Mouse (Mus musculus): ENCODE measurements around the gene 5530400C23Rik. TPM values are rescaled to one million over a fixed set of nuclear protein-coding genes. Genes with fewer than 3 reads are reported as not detected.
"Not testable (repeated sequence)": the region's sequence is repeated elsewhere in the genome, so short reads cannot be mapped to it uniquely, and the experiment has no call there.

5530400C23Rik gene
- polyA plus RNA-seq (2015; fragmentation: Nextera tagmentation; extraction: Ambion mirVana), result not detected in 2 replicates

- H3K9me3 ChIP-seq; H3K27ac ChIP-seq; H3K9ac ChIP-seq; H3K4me2 ChIP-seq; H3K27me3 ChIP-seq; ATAC-seq (ENCODE audit: insufficient number of reproducible peaks, low FRiP score, low TSS enrichment, low read depth); H3K4me1 ChIP-seq; H3K36me3 ChIP-seq; H3K4me3 ChIP-seq: not testable (repeated sequence)
These were observed at the start of gene 5530400C23Rik for GRCm38 (mm10) chr6:133291916-133292315. Gene 5530400C23Rik, plus strand, starts transcription at chr6:133292216.

- Histone ChIP-seq H3K36me3 (no peaks in the 10 kb centered on the region), H3K4me1 (no peaks in the 10 kb centered on the region), H3K27me3 (no peaks in the 10 kb centered on the region), H3K9ac (no peak overlapping the region), H3K9me3 (no peaks in the 10 kb centered on the region), H3K27ac (no peak overlapping the region), H3K4me3 (no peak overlapping the region), H3K4me2 (no peak overlapping the region)
- 69% methylated on average over 3 of the region's 3 CpGs for WGBS
- no peak for ATAC-seq (ENCODE audit: insufficient number of reproducible peaks, low FRiP score, low TSS enrichment, low read depth)
These were observed 14.1 kb downstream of the 5530400C23Rik start for GRCm38 (mm10) chr6:133305952-133306715.

GRCm38 (mm10) chr6:133313896-133314295 lies 21.9 kb downstream of the 5530400C23Rik start:
- H3K4me2 ChIP-seq; H3K4me3 ChIP-seq; H3K9me3 ChIP-seq; H3K27me3 ChIP-seq; ATAC-seq (ENCODE audit: insufficient number of reproducible peaks, low FRiP score, low TSS enrichment, low read depth); H3K4me1 ChIP-seq; H3K9ac ChIP-seq; H3K27ac ChIP-seq; H3K36me3 ChIP-seq: not testable (repeated sequence)
- 88% methylated on average over 2 of the region's 2 CpGs for WGBS

GRCm38 (mm10) chr6:133338535-133338934 lies 46.5 kb downstream of the 5530400C23Rik start:
- no peak overlapping the region for H3K27ac ChIP-seq
- no peak for ATAC-seq (ENCODE audit: insufficient number of reproducible peaks, low FRiP score, low TSS enrichment, low read depth)
- 68% methylated on average over 1 of the region's 1 CpGs for WGBS

GRCm38 (mm10) chr6:133341731-133342130 lies 49.7 kb downstream of the 5530400C23Rik start:
- ATAC-seq (ENCODE audit: insufficient number of reproducible peaks, low FRiP score, low TSS enrichment, low read depth); H3K36me3 ChIP-seq; H3K4me2 ChIP-seq; H3K9ac ChIP-seq; H3K27me3 ChIP-seq; H3K27ac ChIP-seq; H3K4me1 ChIP-seq; H3K9me3 ChIP-seq; H3K4me3 ChIP-seq: not testable (repeated sequence)
- WGBS, result 33% methylated on average over 5 of the region's 5 CpGs

More at GRCm38 (mm10) chr6:133338535-133338934, 46.5 kb downstream of the 5530400C23Rik start:
- Histone ChIP-seq H3K9ac (no peak overlapping the region), H3K36me3 (no peaks in the 10 kb centered on the region), H3K4me1 (no peaks in the 10 kb centered on the region), H3K4me2 (no peak overlapping the region), H3K4me3 (no peak overlapping the region), H3K27me3 (no peaks in the 10 kb centered on the region), H3K9me3 (no peaks in the 10 kb centered on the region)

Other genes with a start within 250 kb of the 5530400C23Rik start
- not detected in 2 replicates for gene Tas2r140, start 236.4 kb upstream of the 5530400C23Rik start, polyA plus RNA-seq (2015; fragmentation: Nextera tagmentation; extraction: Ambion mirVana)
- gene Smim10l1, start 187.3 kb upstream of the 5530400C23Rik start, polyA plus RNA-seq (2015; fragmentation: Nextera tagmentation; extraction: Ambion mirVana), result 80.7 and 82.7 TPM in 2 replicates

Measured in limb, embryonic 15.5 days (tissue).